Mouse (Mus musculus): ENCODE results near the gene Nr4a1.

Nr4a1 gene

GRCm38 (mm10) chr15:101233641-101234275 is 20.3 kb upstream of the Nr4a1 start:
- DNase-seq (ENCODE audit: low spot score in 2 of 2) = no peak

- DNase-seq (ENCODE audit: low spot score in 2 of 2) = no peak
Observed at GRCm38 (mm10) chr15:101234611-101235341, 19.3 kb upstream of the Nr4a1 start.

- DNase-seq (ENCODE audit: low spot score in 2 of 2) = no peak
Observed at GRCm38 (mm10) chr15:101235342-101235698, 18.7 kb upstream of the Nr4a1 start.

- DNase-seq (ENCODE audit: low spot score in 2 of 2) = peak in 1 of 2 experiments; percentile 8
Observed at GRCm38 (mm10) chr15:101235728-101236327, 18.2 kb upstream of the Nr4a1 start.

GRCm38 (mm10) chr15:101236878-101237277 is 17.2 kb upstream of the Nr4a1 start:
- DNase-seq (ENCODE audit: low spot score in 2 of 2) = peak in 1 of 2 experiments; percentile 52

- DNase-seq (ENCODE audit: low spot score in 2 of 2) = no peak
Observed at GRCm38 (mm10) chr15:101238885-101239511, 15.1 kb upstream of the Nr4a1 start.

- no peak for DNase-seq (ENCODE audit: low spot score in 2 of 2)
Observed at GRCm38 (mm10) chr15:101239821-101240220, 14.2 kb upstream of the Nr4a1 start.

GRCm38 (mm10) chr15:101240799-101241204 is 13.3 kb upstream of the Nr4a1 start:
- peak; percentile 74 to 88 for DNase-seq (ENCODE audit: low spot score in 2 of 2)

- DNase-seq (ENCODE audit: low spot score in 2 of 2) = no peak
Observed at GRCm38 (mm10) chr15:101241236-101241635, 12.8 kb upstream of the Nr4a1 start.

- DNase-seq (ENCODE audit: low spot score in 2 of 2) = no peak
Observed at GRCm38 (mm10) chr15:101241853-101242252, 12.2 kb upstream of the Nr4a1 start.

GRCm38 (mm10) chr15:101242645-101243044 is 11.4 kb upstream of the Nr4a1 start:
- DNase-seq (ENCODE audit: low spot score in 2 of 2) = no peak

- DNase-seq (ENCODE audit: low spot score in 2 of 2) = no peak
Observed at GRCm38 (mm10) chr15:101244012-101244411, 10.1 kb upstream of the Nr4a1 start.

- DNase-seq (ENCODE audit: low spot score in 2 of 2) = peak; percentile 93
Observed at GRCm38 (mm10) chr15:101246231-101247154, 7.6 kb upstream of the Nr4a1 start.

GRCm38 (mm10) chr15:101247155-101247498 is 6.9 kb upstream of the Nr4a1 start:
- DNase-seq (ENCODE audit: low spot score in 2 of 2) = no peak

- peak in 1 of 2 experiments; percentile 24 for DNase-seq (ENCODE audit: low spot score in 2 of 2)
Observed at GRCm38 (mm10) chr15:101248029-101248710, 5.9 kb upstream of the Nr4a1 start.

GRCm38 (mm10) chr15:101250220-101250800 is 3.8 kb upstream of the Nr4a1 start:
- DNase-seq (ENCODE audit: low spot score in 2 of 2) = no peak

GRCm38 (mm10) chr15:101251930-101252329 is 2.1 kb upstream of the Nr4a1 start:
- DNase-seq (ENCODE audit: low spot score in 2 of 2) = no peak

- DNase-seq (ENCODE audit: low spot score in 2 of 2) = no peak
Observed at GRCm38 (mm10) chr15:101252614-101253013, 1.5 kb upstream of the Nr4a1 start.

GRCm38 (mm10) chr15:101253563-101253885 is 545 bp upstream of the Nr4a1 start:
- DNase-seq (ENCODE audit: low spot score in 2 of 2) = no peak

- DNase-seq (ENCODE audit: low spot score in 2 of 2) = no peak
Observed at GRCm38 (mm10) chr15:101255842-101256462, 1.9 kb downstream of the Nr4a1 start.

All from frontal cortex, postnatal 10 days (tissue).